Mouse (Mus musculus) stomach, embryonic 15.5 days (tissue): Measurements from ENCODE around the gene P4ha3. TPM values are rescaled to one million over a fixed set of nuclear protein-coding genes. Genes with fewer than 3 reads are reported as not detected.

ENCODE experiments used
- ATAC-seq: fragments of 200-750 bp; cut with Nextera tagmentation; 2 replicates; pipeline ENCODE4 v1.8.0; 2017; ENCODE audit warnings: low read depth, moderate number of reproducible peaks, moderate TSS enrichment; ENCODE audit not compliant: insufficient read depth, low FRiP score
- H3K27ac ChIP-seq: fragments of 300-500 bp; sonication (generic); 2 replicates; pipeline ENCODE4 v1.5.1; 2015; ENCODE audit warnings: mild to moderate bottlenecking, inconsistent platforms
- H3K27me3 ChIP-seq: fragments of 300-500 bp; sonication (generic); replicated peaks from 2 replicates; pipeline ENCODE4 v1.6.1; 2015; ENCODE audit warnings: inconsistent platforms
- H3K36me3 ChIP-seq: fragments of 300-500 bp; sonication (generic); 2 replicates; pipeline ENCODE4 v1.6.1; 2015; ENCODE audit warnings: inconsistent platforms
- H3K4me1 ChIP-seq: fragments of 300-500 bp; sonication (generic); 2 replicates; pipeline ENCODE4 v1.6.1; 2015; ENCODE audit warnings: inconsistent platforms
- H3K4me2 ChIP-seq: fragments of 300-500 bp; sonication (generic); 2 replicates; pipeline ENCODE4 v1.6.1; 2015; ENCODE audit warnings: mild to moderate bottlenecking, inconsistent platforms
- H3K4me3 ChIP-seq: fragments of 300-500 bp; sonication (generic); replicated peaks from 2 replicates; pipeline ENCODE4 v1.5.1; 2015; ENCODE audit warnings: inconsistent platforms
- H3K9ac ChIP-seq: fragments of 300-500 bp; sonication (generic); 2 replicates; pipeline ENCODE4 v1.6.1; 2015; ENCODE audit warnings: inconsistent platforms
- H3K9me3 ChIP-seq: fragments of 300-500 bp; sonication (generic); 2 replicates; pipeline ENCODE4 v1.6.1; 2016; ENCODE audit warnings: inconsistent platforms
- WGBS: fragments of 180-500 bp; shearing (Covaris S2); methylation state at CpG from one replicate; pipeline ENCODE4 v1.1.7; 2015; 5-methylcytosine and 5-hydroxymethylcytosine counted together
- polyA plus RNA-seq: library from polyadenylated mRNA; unstranded; fragments of >200 nt; fragmentation: Nextera tagmentation; extraction: Ambion mirVana; gene quantifications from 2 replicates; pipeline ENCODE4 v1.2.1, GENCODE M21; 2015

Gene P4ha3
- polyA plus RNA-seq, 1 experiment from 2014 or later: 4.3 TPM

GRCm38 (mm10) chr7:100281596-100281995, 3.7 kb upstream of the P4ha3 start:
- Histone ChIP-seq H3K36me3 (no peaks in the 10 kb centered on the region), H3K4me2 (no peak overlapping the region), H3K27me3 (no peaks in the 10 kb centered on the region), H3K4me1 (0 out of 2 replicates have a peak, but pooled peaks cover 3% of the 10 kb centered on the region), H3K9me3 (no peaks in the 10 kb centered on the region), H3K4me3 (no peak overlapping the region), H3K9ac (no peak overlapping the region), H3K27ac (no peak overlapping the region)
- ATAC-seq: no peak
- WGBS: 67% methylated on average over 3 of the region's 3 CpGs

GRCm38 (mm10) chr7:100283298-100283697, 2.0 kb upstream of the P4ha3 start:
- Histone ChIP-seq H3K4me3 (no peak overlapping the region), H3K27me3 (no peaks in the 10 kb centered on the region), H3K27ac (no peak overlapping the region), H3K4me1 (peaks cover 8% of the 10 kb centered on the region), H3K4me2 (no peak overlapping the region), H3K9me3 (no peaks in the 10 kb centered on the region), H3K36me3 (no peaks in the 10 kb centered on the region), H3K9ac (no peak overlapping the region)
- no peak for ATAC-seq
- 49% methylated on average over 3 of the region's 3 CpGs for WGBS

DNA sequence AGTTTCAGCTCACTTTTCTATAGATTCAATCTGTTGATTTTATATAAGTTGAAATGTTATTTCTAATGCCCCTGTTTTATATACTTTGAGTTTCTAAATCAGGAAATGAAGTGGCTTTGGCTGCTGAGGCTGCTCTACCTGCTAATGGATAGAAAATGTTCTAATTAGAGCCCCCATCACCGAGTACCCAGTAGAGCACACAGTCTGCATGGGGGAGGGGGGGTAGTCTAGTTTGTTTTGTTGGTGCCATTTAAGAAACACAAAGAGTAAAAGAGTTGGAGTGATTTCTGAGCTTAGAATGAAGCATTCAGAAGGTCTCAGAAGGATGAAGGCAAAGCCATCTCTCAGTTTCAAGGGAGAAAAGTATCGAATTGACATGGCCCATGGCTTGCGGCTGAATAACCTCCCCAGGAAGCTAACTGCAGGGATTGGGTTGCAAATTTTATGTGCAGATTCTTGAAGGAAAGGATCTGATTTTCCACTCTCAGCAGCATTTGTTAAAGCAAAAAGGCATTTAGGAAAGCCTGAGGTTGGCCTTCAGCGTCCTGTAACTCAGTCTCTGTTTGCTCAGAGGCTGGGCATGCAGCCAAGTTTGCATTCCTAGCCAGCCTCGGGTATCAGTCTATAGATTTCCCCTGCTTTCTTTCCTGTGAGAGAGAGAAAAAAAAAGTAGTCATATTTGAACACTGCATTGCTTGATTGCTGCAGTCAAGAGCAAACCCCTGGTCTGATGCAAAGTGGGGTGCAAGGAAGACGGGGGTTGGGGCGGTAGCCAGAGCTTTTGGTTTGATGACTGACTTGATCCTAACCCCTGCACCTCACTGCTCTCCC, 2.6 kb downstream of the P4ha3 start:
- no peaks in the 10 kb centered on the region for H3K36me3 ChIP-seq
- H3K27me3 ChIP-seq: no peaks in the 10 kb centered on the region
- peaks cover 21% of the 10 kb centered on the region for H3K4me1 ChIP-seq
- no peak overlapping the region for H3K9ac ChIP-seq
- H3K4me2 ChIP-seq: peak overlapping the region; percentile 48
- 9% methylated on average over 7 of the region's 7 CpGs for WGBS
- ATAC-seq: peak; percentile 85
- H3K9me3 ChIP-seq: no peaks in the 10 kb centered on the region
- H3K27ac ChIP-seq: peak overlapping the region; percentile 90
- no peak overlapping the region; the same call in 1 of the 2 replicates for H3K4me3 ChIP-seq

GRCm38 (mm10) chr7:100288622-100289021, 3.3 kb downstream of the P4ha3 start:
- Histone ChIP-seq H3K4me2 (peak overlapping the region; percentile 48), H3K27me3 (no peaks in the 10 kb centered on the region), H3K27ac (peak overlapping the region; percentile 90), H3K9ac (no peak overlapping the region), H3K9me3 (no peaks in the 10 kb centered on the region), H3K36me3 (no peaks in the 10 kb centered on the region), H3K4me3 (no peak overlapping the region; the same call in 1 of the 2 replicates), H3K4me1 (peaks cover 21% of the 10 kb centered on the region)
- peak; percentile 76 for ATAC-seq
- WGBS: 24% methylated on average over 11 of the region's 11 CpGs

- no peak for ATAC-seq
- Histone ChIP-seq H3K4me3 (no peak overlapping the region), H3K4me1 (peaks cover 11% of the 10 kb centered on the region), H3K27ac (no peak overlapping the region), H3K9me3 (no peaks in the 10 kb centered on the region), H3K27me3 (no peaks in the 10 kb centered on the region), H3K9ac (no peak overlapping the region), H3K4me2 (no peak overlapping the region), H3K36me3 (no peaks in the 10 kb centered on the region)
- 79% methylated on average over 8 of the region's 8 CpGs for WGBS
Measured at GRCm38 (mm10) chr7:100293546-100293945, 8.2 kb downstream of the P4ha3 start.

GRCm38 (mm10) chr7:100295745-100296144, 10.4 kb downstream of the P4ha3 start:
- Histone ChIP-seq H3K4me1 (no peaks in the 10 kb centered on the region), H3K27me3 (no peaks in the 10 kb centered on the region), H3K27ac (no peak overlapping the region), H3K36me3 (no peaks in the 10 kb centered on the region), H3K9ac (no peak overlapping the region), H3K4me3 (no peak overlapping the region), H3K9me3 (no peaks in the 10 kb centered on the region), H3K4me2 (no peak overlapping the region)
- no peak for ATAC-seq
- WGBS: 86% methylated on average over 2 of the region's 2 CpGs

DNA sequence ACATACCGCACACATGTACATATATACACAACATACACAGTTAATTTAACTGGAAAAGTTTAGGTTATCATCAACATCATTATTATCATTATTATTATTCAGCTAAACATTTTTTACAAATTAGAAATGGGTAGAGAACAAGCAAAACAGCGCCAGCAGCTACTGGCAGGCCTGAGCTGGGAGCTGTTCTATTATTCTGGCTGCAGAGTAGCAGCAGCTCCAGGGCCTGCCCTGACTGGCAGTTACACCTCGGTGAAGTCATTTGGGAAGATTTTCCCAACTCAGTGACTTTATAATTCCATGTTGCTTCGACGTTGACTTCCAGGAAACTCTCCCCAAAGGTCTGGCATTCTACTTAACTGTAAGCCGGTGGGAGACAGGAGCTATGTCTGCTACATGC, 11.4 kb downstream of the P4ha3 start:
- Histone ChIP-seq H3K36me3 (no peaks in the 10 kb centered on the region), H3K4me3 (no peak overlapping the region), H3K27me3 (no peaks in the 10 kb centered on the region), H3K4me2 (no peak overlapping the region), H3K9ac (no peak overlapping the region), H3K4me1 (no peaks in the 10 kb centered on the region), H3K9me3 (no peaks in the 10 kb centered on the region), H3K27ac (no peak overlapping the region)
- no peak for ATAC-seq
- 80% methylated on average over 6 of the region's 6 CpGs for WGBS

GRCm38 (mm10) chr7:100298861-100299510, 13.7 kb downstream of the P4ha3 start:
- ATAC-seq: no peak
- 65% methylated on average over 14 of the region's 14 CpGs for WGBS
- no peak overlapping the region for H3K9ac ChIP-seq
- no peaks in the 10 kb centered on the region for H3K36me3 ChIP-seq
- no peaks in the 10 kb centered on the region for H3K27me3 ChIP-seq
- H3K4me2 ChIP-seq: no peak overlapping the region
- H3K4me1 ChIP-seq: no peaks in the 10 kb centered on the region
- H3K27ac ChIP-seq: no peak overlapping the region
- H3K4me3 ChIP-seq: no peak overlapping the region
- no peaks in the 10 kb centered on the region for H3K9me3 ChIP-seq

DNA sequence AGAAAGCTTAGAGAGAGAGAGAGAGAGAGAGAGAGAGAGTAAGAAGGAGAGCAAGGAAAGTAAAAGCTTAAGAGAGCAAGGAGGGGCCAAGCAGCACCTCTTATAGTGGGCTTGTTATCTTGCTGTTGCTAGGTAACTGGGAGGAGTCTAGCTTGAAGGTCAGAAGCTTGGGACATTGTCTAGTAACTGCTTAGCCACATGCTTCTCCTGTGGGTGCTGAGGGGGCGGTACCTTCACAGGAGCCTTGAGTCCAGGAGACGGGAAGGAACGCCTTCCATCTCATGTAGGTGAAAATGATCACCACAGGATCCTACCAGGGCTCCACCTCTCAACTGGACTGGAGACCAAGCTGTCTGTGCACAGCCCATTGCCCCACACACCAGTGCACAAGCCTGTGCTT, 16.1 kb downstream of the P4ha3 start:
- no peak overlapping the region for H3K9ac ChIP-seq
- 65% methylated on average over 3 of the region's 3 CpGs for WGBS
- no peaks in the 10 kb centered on the region for H3K36me3 ChIP-seq
- no peak overlapping the region for H3K4me2 ChIP-seq
- peak; percentile 50; the same call in 1 of the 2 replicates for ATAC-seq
- H3K4me3 ChIP-seq: no peak overlapping the region
- H3K9me3 ChIP-seq: no peaks in the 10 kb centered on the region
- H3K4me1 ChIP-seq: no peaks in the 10 kb centered on the region
- no peaks in the 10 kb centered on the region for H3K27me3 ChIP-seq
- no peak overlapping the region for H3K27ac ChIP-seq

GRCm38 (mm10) chr7:100302316-100302715, 17.0 kb downstream of the P4ha3 start:
- WGBS: 40% methylated on average over 4 of the region's 4 CpGs
- no peaks in the 10 kb centered on the region for H3K36me3 ChIP-seq
- no peaks in the 10 kb centered on the region for H3K4me1 ChIP-seq
- ATAC-seq: peak; percentile 80
- peak overlapping the region; percentile 65; the same call in 1 of the 2 replicates for H3K27ac ChIP-seq
- H3K4me2 ChIP-seq: no peak overlapping the region
- H3K4me3 ChIP-seq: no peak overlapping the region
- H3K9ac ChIP-seq: no peak overlapping the region
- H3K27me3 ChIP-seq: no peaks in the 10 kb centered on the region
- H3K9me3 ChIP-seq: no peaks in the 10 kb centered on the region

GRCm38 (mm10) chr7:100305894-100306293, 20.6 kb downstream of the P4ha3 start:
- 90% methylated on average over 9 of the region's 9 CpGs for WGBS
- H3K9me3 ChIP-seq: no peaks in the 10 kb centered on the region
- no peak overlapping the region for H3K27ac ChIP-seq
- no peaks in the 10 kb centered on the region for H3K36me3 ChIP-seq
- H3K4me1 ChIP-seq: 0 out of 2 replicates have a peak, but pooled peaks cover 5% of the 10 kb centered on the region
- H3K27me3 ChIP-seq: no peaks in the 10 kb centered on the region
- no peak for ATAC-seq
- H3K4me2 ChIP-seq: no peak overlapping the region
- no peak overlapping the region for H3K9ac ChIP-seq
- H3K4me3 ChIP-seq: no peak overlapping the region
